Mouse (Mus musculus) brain, embryonic 14.5 days (tissue): ENCODE measurements at regions not wholly inside any gene's neighbourhood (a gene's known extent, or its start where the extent isn't known, plus 50 kb on each side); places are given as distances from the start of the nearest gene placed in this dataset.

ENCODE experiments used
- CTCF ChIP-seq: fragments of 200-500 bp; IDR thresholded peaks from 2 replicates; pipeline ENCODE4 v1.5.1; 2012; ENCODE audit warnings: inconsistent platforms, mild to moderate bottlenecking, moderate library complexity, borderline replicate concordance; ENCODE audit not compliant: insufficient read depth, insufficient read length; ENCODE audit errors: extremely low read depth
- POLR2A ChIP-seq: fragments of 200-500 bp; IDR thresholded peaks from 2 replicates; pipeline ENCODE4 v1.6.1; 2012; ENCODE audit warnings: mild to moderate bottlenecking, inconsistent platforms, borderline replicate concordance; ENCODE audit not compliant: poor library complexity, insufficient read depth, insufficient read length, severe bottlenecking; ENCODE audit errors: extremely low read depth

GRCm38 (mm10) chr3:29852465-29852864, 695.3 kb downstream of the Mecom start:
- TF ChIP-seq POLR2A (no peak), CTCF (no peak)
